Mouse (Mus musculus): Measurements from ENCODE around the gene Cobll1. TPM values are rescaled to one million over a fixed set of nuclear protein-coding genes. Genes with fewer than 3 reads are reported as not detected.

The Cobll1 gene
- polyA plus RNA-seq, 1 experiment from 2014 or later: 3.5 TPM

GRCm38 (mm10) chr2:65260400-65260799 lies 21.2 kb upstream of the Cobll1 start:
- Histone ChIP-seq H3K27ac (no peak overlapping the region), H3K36me3 (replicated peaks) (no peaks in the 10 kb centered on the region), H3K27me3 (ENCODE audit: poor library complexity, severe bottlenecking) (no peaks in the 10 kb centered on the region), H3K4me1 (no peaks in the 10 kb centered on the region), H3K9me3 (no peaks in the 10 kb centered on the region), H3K4me3 (no peak overlapping the region)
- WGBS: 88% methylated on average over 4 of the region's 4 CpGs
- DNase-seq (ENCODE audit: extremely low spot score, low spot score): no peak

- Histone ChIP-seq H3K27me3 (ENCODE audit: poor library complexity, severe bottlenecking) (no peaks in the 10 kb centered on the region), H3K4me1 (no peaks in the 10 kb centered on the region), H3K27ac (no peak overlapping the region), H3K9me3 (no peaks in the 10 kb centered on the region), H3K36me3 (replicated peaks) (no peaks in the 10 kb centered on the region), H3K4me3 (no peak overlapping the region)
- WGBS: 74% methylated on average over 2 of the region's 2 CpGs
- no peak for DNase-seq (ENCODE audit: extremely low spot score, low spot score)
Observed at GRCm38 (mm10) chr2:65257446-65257845, 18.2 kb upstream of the Cobll1 start.

DNA sequence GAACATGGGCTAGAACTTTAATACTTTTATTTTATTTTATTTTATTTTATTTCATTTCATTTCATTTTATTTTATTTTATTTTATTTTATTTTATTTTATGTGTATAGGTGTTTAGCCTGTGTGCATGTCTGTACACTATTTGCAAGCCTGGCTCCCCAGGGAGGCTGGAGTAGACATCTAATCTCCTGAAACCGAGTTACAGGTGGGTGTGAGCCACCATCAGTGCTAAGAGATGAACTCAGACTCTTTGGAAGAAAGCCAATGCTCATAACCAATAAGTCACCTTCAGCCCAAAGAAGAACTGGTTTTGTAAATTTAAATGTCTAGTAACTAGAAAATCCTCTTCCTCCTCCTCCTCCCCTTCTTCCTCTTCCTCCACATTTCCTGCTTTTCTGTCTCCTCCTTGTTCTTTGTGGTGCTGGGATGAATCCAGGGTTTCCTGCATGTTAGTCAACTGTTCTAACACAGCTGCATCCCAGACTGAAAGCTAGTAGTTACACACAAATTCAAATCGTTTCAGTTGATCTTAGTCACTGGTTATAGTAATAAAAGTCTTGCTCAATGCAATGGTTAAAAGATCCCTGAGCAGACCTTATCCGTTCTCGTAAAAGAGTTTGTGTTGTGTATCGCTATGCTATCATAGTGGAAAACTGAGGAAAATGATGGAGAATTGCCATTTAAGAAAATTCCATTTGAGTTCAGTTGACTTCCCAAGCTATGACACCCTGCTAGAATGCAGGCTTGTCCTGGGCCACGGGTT lies 17.5 kb upstream of the Cobll1 start:
- DNase-seq (ENCODE audit: extremely low spot score, low spot score): no peak
- Histone ChIP-seq H3K36me3 (replicated peaks) (no peaks in the 10 kb centered on the region), H3K4me3 (no peak overlapping the region), H3K27me3 (ENCODE audit: poor library complexity, severe bottlenecking) (no peaks in the 10 kb centered on the region), H3K27ac (no peak overlapping the region), H3K9me3 (no peaks in the 10 kb centered on the region), H3K4me1 (no peaks in the 10 kb centered on the region)
- 86% methylated on average over 6 of the region's 6 CpGs for WGBS

- Histone ChIP-seq H3K4me1 (peaks cover 10% of the 10 kb centered on the region), H3K36me3 (replicated peaks) (no peaks in the 10 kb centered on the region), H3K9me3 (no peaks in the 10 kb centered on the region), H3K27me3 (ENCODE audit: poor library complexity, severe bottlenecking) (no peaks in the 10 kb centered on the region), H3K4me3 (no peak overlapping the region), H3K27ac (0 out of 2 replicates have a peak overlapping the region, but pooled peaks have one; percentile 17)
- no peak for DNase-seq (ENCODE audit: extremely low spot score, low spot score)
- WGBS: 52% methylated on average over 5 of the region's 5 CpGs
Observed at GRCm38 (mm10) chr2:65250589-65251104, 11.4 kb upstream of the Cobll1 start.

GRCm38 (mm10) chr2:65249575-65249974 lies 10.4 kb upstream of the Cobll1 start:
- no peak overlapping the region for H3K4me3 ChIP-seq
- WGBS: 61% methylated on average over 2 of the region's 2 CpGs
- no peaks in the 10 kb centered on the region for H3K27me3 ChIP-seq (ENCODE audit: poor library complexity, severe bottlenecking)
- no peak overlapping the region for H3K27ac ChIP-seq
- H3K4me1 ChIP-seq: peaks cover 10% of the 10 kb centered on the region
- no peaks in the 10 kb centered on the region for H3K9me3 ChIP-seq
- no peaks in the 10 kb centered on the region for H3K36me3 ChIP-seq (replicated peaks)
- DNase-seq (ENCODE audit: extremely low spot score, low spot score): no peak

- Histone ChIP-seq H3K36me3 (replicated peaks) (no peaks in the 10 kb centered on the region), H3K4me1 (peaks cover 36% of the 10 kb centered on the region), H3K27ac (no peak overlapping the region), H3K4me3 (no peak overlapping the region), H3K9me3 (no peaks in the 10 kb centered on the region), H3K27me3 (ENCODE audit: poor library complexity, severe bottlenecking) (peaks cover 50% of the 10 kb centered on the region)
- DNase-seq (ENCODE audit: extremely low spot score, low spot score): no peak
- WGBS: 82% methylated on average over 5 of the region's 5 CpGs
Observed at GRCm38 (mm10) chr2:65240173-65240745, 1.1 kb upstream of the Cobll1 start.

DNA sequence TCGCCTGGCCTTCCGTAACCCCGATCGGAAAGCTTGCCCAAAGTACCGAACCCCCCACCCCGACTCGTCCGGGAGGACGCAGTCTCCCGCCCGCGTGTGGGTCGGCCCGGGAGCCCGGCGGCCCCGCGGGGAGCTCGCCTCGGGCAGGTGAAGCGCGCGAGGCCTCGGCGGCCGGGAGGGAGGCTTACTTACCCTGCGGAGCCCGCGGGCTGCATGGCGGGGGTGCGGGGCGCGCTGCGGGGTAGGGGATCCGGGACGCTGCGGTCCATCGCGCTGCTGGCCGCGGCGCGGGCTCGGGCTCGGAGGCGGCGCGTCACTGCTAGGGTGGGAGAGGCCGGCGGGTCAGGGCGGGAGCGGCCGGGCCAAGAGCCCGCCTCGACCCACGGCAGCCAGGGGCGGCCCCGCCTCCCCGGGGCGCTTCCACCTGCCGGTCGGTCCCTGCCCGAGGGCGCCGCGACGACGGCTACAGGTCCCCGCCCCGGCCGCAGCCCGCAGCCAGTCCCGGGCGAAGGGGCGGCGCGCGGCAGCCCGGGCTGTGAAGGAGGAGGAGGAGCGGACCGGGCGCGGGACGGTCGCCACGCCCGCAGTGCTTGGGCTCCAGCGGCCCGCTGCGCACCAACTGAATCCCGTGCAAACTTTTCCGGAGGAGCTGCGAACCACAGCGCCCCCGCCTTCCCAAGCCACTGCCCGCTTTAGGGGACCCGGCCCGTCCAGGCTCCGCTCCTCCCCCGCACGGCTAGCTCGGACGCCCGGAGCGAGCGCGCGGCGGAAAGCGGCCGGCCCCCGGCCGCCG lies 836 bp downstream of the Cobll1 start:
- under 1% methylated on average over 109 of the region's 114 CpGs for WGBS
- H3K27me3 ChIP-seq (ENCODE audit: poor library complexity, severe bottlenecking): peaks cover 50% of the 10 kb centered on the region

GRCm38 (mm10) chr2:65237610-65238170 lies 1.5 kb downstream of the Cobll1 start:
- whole genome bisulfite sequencing: under 1% methylated on average over 22 of the region's 22 CpGs
- Histone ChIP-seq H3K27ac (peak overlapping the region; percentile 91), H3K9me3 (no peaks in the 10 kb centered on the region), H3K27me3 (ENCODE audit: poor library complexity, severe bottlenecking) (peaks cover 50% of the 10 kb centered on the region), H3K4me1 (peaks cover 41% of the 10 kb centered on the region), H3K36me3 (replicated peaks) (no peaks in the 10 kb centered on the region), H3K4me3 (peak overlapping the region; percentile 82)
- no peak for DNase-seq (ENCODE audit: extremely low spot score, low spot score)

More for the DNA sequence above, 836 bp downstream of the Cobll1 start:
- DNase-seq (ENCODE audit: extremely low spot score, low spot score): peak; percentile 69
- peak overlapping the region; percentile 91 for H3K27ac ChIP-seq
- no peaks in the 10 kb centered on the region for H3K36me3 ChIP-seq (replicated peaks)
- H3K4me1 ChIP-seq: peaks cover 41% of the 10 kb centered on the region
- H3K4me3 ChIP-seq: peak overlapping the region; percentile 82
- no peaks in the 10 kb centered on the region for H3K9me3 ChIP-seq

DNA sequence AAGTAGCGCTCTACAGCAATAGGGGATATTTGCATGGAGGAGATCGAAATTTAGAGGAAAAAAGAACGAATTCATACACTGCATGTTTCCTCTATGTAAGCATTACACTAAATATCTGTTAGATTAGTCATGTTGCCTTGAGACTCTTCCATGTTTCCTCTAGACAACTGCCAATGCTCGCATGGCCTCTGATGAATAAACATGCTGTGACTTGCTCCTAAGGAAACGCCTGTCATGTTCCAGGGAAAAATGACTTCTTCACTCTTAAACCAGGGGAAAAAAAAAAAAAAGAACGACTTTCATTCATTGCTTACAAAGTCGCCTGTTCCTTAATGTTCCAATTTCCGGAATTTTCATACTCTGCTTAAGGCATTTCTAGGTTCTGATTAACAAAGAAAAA lies 2.1 kb downstream of the Cobll1 start:
- Histone ChIP-seq H3K4me1 (peaks cover 41% of the 10 kb centered on the region), H3K27me3 (ENCODE audit: poor library complexity, severe bottlenecking) (peaks cover 46% of the 10 kb centered on the region), H3K27ac (no peak overlapping the region), H3K9me3 (no peaks in the 10 kb centered on the region), H3K4me3 (peak overlapping the region; percentile 82), H3K36me3 (replicated peaks) (no peaks in the 10 kb centered on the region)
- DNase-seq (ENCODE audit: extremely low spot score, low spot score): no peak
- WGBS: 70% methylated on average over 8 of the region's 8 CpGs

- Histone ChIP-seq H3K27ac (no peak overlapping the region), H3K4me3 (no peak overlapping the region), H3K27me3 (ENCODE audit: poor library complexity, severe bottlenecking) (peaks cover 41% of the 10 kb centered on the region), H3K36me3 (replicated peaks) (no peaks in the 10 kb centered on the region), H3K4me1 (peaks cover 41% of the 10 kb centered on the region), H3K9me3 (no peaks in the 10 kb centered on the region)
- WGBS: 85% methylated on average over 8 of the region's 8 CpGs
- no peak for DNase-seq (ENCODE audit: extremely low spot score, low spot score)
Observed at GRCm38 (mm10) chr2:65236644-65237043, 2.6 kb downstream of the Cobll1 start.

GRCm38 (mm10) chr2:65232756-65233535 lies 6.3 kb downstream of the Cobll1 start:
- Histone ChIP-seq H3K36me3 (replicated peaks) (no peaks in the 10 kb centered on the region), H3K27ac (no peak overlapping the region), H3K4me1 (peaks cover 26% of the 10 kb centered on the region), H3K4me3 (no peak overlapping the region), H3K27me3 (ENCODE audit: poor library complexity, severe bottlenecking) (peaks cover 16% of the 10 kb centered on the region), H3K9me3 (no peaks in the 10 kb centered on the region)
- WGBS: 92% methylated on average over 15 of the region's 15 CpGs
- no peak for DNase-seq (ENCODE audit: extremely low spot score, low spot score)

GRCm38 (mm10) chr2:65228426-65228825 lies 10.8 kb downstream of the Cobll1 start:
- no peaks in the 10 kb centered on the region for H3K9me3 ChIP-seq
- WGBS: 88% methylated on average over 7 of the region's 7 CpGs
- no peak overlapping the region for H3K4me3 ChIP-seq
- peaks cover 4% of the 10 kb centered on the region for H3K4me1 ChIP-seq
- H3K36me3 ChIP-seq (replicated peaks): no peaks in the 10 kb centered on the region
- no peaks in the 10 kb centered on the region for H3K27me3 ChIP-seq (ENCODE audit: poor library complexity, severe bottlenecking)
- no peak overlapping the region for H3K27ac ChIP-seq
- no peak for DNase-seq (ENCODE audit: extremely low spot score, low spot score)

Measured in forebrain, embryonic 10.5 days (tissue).